Mouse (Mus musculus): ENCODE measurements around the gene Paqr7.
A peak's percentile ranks its signal among the peaks of the same experiment; 100 is the strongest.

Paqr7 gene

DNA sequence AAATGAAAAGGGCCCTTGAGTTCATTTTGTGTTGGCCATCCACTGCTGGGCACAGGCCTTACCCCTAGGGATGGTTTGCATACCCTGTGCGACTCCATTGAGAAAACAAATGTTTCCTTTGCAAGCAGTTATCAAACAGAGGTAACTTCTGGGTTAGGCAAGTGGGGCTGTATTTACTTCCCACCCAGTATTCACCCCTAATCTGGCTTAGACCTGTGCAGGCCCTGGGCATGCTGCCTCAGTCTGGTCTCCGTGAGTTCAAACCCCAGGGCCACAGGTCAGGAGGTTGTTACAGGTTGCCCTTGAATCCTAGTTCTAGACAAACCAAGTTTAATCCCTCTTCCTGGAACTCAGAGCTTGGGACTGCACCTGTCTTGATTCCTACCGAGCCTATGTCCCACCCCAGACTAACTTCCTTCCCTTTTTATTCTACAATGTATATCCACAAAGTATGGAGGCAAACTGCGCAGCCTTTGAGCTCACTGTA is 8.8 kb downstream of the Paqr7 start:
- DNase-seq, result no peak

DNA sequence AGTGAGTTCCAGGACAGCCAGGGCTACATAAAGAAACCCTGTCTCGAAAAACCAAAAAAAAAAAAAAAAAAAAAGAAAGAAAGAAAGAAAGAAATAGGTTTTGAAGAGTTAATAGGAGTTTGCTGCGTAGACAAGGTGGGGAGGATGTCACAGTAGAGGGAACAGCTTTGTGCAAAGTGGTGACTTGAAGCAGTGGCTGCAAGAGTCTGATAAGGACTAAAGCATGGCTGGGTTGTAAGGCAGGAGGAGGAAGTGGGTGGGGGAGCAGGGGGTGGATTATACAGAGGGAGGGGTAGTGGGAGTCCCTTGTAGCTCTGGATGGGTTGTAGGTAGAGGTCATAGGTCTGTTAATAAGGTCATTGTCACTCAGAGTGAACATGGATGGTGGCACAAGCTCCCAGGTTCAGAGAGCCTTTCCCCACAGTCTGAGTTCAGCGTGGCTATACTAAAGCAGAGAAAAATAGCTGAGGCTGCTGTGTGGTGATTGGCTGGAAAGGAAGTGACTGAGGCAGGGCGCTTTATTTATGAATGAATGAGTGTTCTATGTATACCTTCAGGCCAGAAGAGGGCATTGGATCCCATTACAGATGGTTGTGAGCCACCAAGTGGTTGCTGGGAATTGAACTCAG is 9.6 kb downstream of the Paqr7 start:
- DNase-seq, result no peak

- DNase-seq, result no peak
Observed at GRCm38 (mm10) chr4:134506713-134507112, 10.2 kb downstream of the Paqr7 start.

GRCm38 (mm10) chr4:134510396-134510795 is 13.9 kb downstream of the Paqr7 start:
- no peak for DNase-seq

DNA sequence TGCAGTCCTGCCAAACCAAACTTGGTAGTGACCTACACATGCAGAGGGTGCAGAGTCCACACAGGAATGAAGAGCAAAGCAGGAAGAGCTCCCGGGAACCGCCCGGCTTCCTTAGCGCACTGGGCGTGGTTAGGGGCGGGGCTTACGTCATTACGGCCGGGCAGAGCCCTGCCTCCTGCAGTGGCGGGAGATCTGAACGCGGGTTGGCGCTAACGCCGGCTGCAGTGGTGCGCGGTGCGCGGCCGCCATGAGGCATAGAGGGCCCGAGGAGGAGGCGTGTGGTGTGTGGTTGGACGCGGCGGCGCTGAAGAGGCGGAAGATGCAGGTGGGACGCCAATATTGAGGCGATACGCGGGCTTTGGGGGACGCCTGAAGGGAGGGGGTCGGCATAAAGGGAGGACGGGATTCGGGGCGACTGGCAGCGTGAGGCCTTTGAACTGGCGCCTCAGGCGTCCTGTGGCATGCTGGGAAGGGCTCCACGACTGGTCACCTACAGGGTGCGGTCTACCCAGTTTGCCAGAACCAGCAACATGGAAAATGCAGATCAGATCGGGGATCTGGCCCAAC is 14.4 kb downstream of the Paqr7 start, which contains the start of gene Aunip:
Aunip (plus strand) TSS at position 155 of the 567 bp plus-strand sequence.
- DNase-seq, result peak; percentile 84

- no peak for DNase-seq
Observed at GRCm38 (mm10) chr4:134511730-134512129, 15.2 kb downstream of the Paqr7 start.

GRCm38 (mm10) chr4:134512798-134513197 is 16.3 kb downstream of the Paqr7 start:
- DNase-seq, result peak; percentile 36

- no peak for DNase-seq
Observed at GRCm38 (mm10) chr4:134514309-134514930, 17.9 kb downstream of the Paqr7 start.

GRCm38 (mm10) chr4:134515614-134516013 is 19.1 kb downstream of the Paqr7 start:
- no peak for DNase-seq

- peak; percentile 73 for DNase-seq
Observed at GRCm38 (mm10) chr4:134516981-134517380, 20.5 kb downstream of the Paqr7 start.

DNA sequence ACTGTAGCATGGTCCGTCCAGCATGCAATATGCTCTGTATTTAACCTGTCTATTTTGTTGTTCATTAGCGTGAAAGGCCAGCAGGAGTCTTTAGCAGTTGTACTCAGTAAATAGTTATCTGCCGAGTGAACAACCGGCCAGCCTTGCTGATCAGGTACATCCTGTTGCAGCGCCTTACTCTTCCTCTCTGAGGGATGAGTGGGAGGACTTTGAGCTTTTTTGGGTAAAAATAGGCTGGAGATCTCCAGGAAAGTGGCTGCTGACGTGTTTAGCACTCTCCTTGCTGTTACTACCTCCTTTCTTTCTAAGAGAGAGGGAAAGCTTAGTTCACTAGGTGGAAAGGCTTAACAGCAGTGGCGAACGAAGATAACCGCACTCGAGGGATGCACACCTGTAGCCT is 21.2 kb downstream of the Paqr7 start:
- peak; percentile 74 for DNase-seq

GRCm38 (mm10) chr4:134518541-134518940 is 22.0 kb downstream of the Paqr7 start:
- DNase-seq, result no peak

- DNase-seq, result no peak
Observed at GRCm38 (mm10) chr4:134519281-134519680, 22.8 kb downstream of the Paqr7 start.

- no peak for DNase-seq
Observed at GRCm38 (mm10) chr4:134523447-134523846, 26.9 kb downstream of the Paqr7 start.

GRCm38 (mm10) chr4:134525806-134526205 is 29.3 kb downstream of the Paqr7 start:
- DNase-seq, result no peak

DNA sequence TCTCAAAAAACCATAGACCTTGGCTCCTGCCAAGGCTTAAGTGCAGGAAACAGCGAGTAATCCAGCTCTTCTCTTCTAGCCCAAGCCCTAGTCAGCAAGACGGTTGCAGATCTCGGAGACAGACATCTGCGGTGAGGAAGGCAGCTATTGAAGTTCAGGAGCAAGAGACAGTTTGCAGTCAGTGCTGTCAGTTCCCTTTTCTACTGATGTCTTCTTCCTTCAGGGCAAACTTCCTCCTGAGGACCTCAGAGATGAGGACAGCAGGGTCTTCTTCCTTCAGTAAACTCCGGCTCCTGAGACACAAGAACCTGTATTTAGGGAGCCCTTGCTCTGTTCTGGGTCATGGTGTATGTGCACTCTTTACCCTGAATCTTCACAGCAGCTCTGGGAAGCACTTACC is 29.7 kb downstream of the Paqr7 start:
- no peak for DNase-seq

DNA sequence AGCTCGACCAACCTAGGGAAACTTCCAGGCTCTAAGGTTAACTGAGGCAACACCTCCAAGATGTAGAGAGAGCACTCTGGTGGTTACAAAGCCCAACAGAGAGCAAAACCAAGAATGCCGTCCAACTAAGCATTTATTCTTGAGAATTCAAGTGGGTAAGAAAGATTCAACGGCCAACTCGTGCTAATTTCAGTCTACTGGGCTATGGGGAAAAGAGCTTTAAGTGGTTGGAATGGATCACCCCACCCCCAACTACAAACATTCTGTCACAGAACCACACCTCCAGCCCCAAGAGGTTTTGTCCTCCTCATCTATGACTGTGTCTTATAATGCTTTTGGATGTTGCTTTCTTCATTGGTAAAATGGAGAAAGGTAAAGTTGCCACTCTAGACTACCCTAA is 36.4 kb downstream of the Paqr7 start:
- DNase-seq, result no peak

DNA sequence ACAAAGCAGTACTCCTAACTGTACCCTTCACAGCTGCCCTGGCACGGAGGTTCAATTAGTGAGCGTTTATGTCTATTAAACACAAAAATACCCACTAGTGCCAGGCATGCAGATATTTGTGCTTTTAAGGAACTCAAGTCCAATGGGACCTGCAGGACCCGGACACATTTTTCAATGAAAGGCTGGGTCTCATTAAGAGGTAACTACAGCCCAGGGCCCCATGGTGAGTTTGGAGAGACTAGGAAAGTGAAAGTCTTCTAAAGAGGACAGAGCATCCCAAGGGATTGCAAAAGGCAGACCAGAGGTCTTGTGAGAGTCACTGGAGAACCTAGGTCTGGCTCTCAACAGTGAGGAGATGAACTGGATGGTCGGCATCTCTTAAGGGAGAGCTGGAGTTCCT is 36.9 kb downstream of the Paqr7 start:
- no peak for DNase-seq

DNA sequence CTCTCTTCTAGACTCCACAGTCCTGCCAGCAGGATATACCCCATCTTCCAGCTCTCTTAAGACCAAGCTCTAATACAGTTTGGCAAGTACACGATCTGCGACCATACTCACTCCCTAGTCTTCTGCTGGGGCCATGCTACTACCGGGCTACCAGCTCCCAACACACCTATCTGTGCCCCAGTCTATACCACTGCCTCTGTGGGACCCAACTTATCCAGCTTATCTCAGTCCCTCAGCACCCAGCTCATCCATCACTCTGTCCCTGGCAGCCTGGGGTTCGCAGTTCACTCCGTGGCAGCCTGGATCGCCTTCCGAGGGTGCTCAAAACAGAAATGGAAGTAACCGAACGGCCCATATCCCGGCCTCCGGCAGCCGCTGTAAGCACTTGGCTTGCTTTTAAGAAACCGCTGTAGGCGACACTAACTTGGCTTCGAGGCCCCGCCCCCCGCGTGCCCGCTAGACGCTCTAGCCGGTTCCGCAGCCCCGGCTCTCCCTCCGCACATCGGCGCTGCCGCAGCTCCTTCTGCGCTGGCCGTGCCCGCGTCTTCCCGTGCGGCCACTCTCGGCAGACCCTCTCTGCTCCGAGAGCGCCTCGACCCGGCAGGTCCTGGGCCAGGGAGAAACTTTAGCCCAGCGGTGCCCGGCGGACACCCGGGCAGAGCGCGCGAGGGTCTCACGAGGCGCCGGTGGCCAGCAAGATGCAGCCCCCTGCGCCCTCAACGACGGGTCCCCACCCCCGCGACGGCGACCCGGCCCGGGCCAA is 37.8 kb downstream of the Paqr7 start:
- peak; percentile 70 for DNase-seq

DNA sequence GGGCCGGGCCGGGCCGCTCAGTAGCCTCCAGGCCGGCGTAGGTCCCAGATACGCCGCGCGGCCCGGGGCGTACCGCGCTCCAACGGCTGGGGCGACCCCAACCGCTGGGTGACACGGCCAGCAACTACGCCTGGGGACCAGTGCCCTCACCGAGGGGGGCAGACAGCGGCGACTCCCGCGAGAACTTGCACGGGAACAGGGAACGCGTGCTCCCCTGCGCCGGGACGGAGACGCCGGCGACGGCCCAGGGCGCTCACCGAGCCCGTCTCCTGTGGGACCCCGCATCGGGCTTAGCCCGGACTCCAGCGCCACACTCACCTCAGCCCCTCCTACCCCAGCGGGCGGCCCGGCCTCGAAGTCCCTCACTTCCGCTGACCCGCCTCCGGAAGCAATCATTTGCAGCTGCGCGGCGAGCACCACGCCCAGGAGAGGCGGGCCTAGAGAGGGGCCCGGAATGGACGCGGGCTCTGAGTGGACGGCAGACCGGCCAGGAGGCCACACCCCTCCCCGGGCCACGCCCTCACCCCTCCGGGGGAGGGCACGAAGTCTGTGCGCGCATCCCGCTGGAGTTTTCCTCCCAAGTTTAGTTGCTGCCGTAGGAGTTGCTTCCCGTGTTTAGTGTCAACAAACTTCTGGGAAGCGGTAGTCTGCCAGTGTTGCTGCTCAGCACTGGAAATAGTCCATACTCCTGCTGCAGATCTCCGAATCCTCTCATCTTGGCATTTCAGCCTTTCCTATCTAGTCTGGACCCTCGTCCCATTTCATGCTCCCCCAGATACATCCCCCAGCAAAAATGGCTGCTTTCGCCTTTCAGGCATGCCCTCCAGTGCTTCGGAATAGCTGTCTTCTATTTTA is 38.7 kb downstream of the Paqr7 start, which contains the start of gene Mtfr1l:
Mtfr1l (minus strand) TSS at position 456 of the 855 bp plus-strand sequence.
- peak; percentile 98 for DNase-seq

GRCm38 (mm10) chr4:134535787-134536151 is 39.3 kb downstream of the Paqr7 start:
- peak; percentile 57 for DNase-seq

DNA sequence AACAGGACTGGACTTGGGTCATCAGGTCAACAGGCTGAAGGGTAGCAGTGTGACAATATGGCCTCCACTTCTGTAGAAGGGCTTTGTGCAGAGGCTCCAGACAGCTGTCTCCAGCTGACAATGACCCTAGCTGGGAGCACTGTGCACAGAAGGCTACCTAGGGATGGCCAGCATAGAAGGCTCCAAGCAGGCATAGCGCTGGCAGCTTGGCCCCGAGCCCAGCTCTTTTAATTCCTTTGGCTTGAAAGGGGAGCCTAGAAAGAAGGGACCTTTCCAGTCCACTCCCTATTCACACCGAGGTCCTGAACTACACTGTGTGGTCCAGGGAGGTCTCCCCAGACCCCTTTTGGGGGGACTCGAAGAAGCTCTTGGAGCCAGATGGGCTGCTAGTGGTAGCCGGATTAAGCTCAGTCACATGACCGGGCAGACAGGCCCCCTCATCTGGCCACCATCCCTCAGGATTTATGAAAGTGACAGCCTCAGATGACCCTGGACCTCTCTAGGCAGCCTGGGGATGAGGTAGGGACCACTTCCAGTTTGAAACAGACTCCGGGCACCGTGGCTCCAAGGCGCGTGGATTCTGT is 42.6 kb downstream of the Paqr7 start:
- DNase-seq, result no peak
